Mouse (Mus musculus) right cerebral cortex, adult 18-20 months (tissue): ENCODE measurements around the gene Dqx1.
A peak's percentile ranks its signal among the peaks of the same experiment; 100 is the strongest.

Experiments
- DNase-seq: peaks from one replicate; pipeline ENCODE4 v3.0.0; 2022; ENCODE audit warnings: mixed read lengths

The Dqx1 gene

DNA sequence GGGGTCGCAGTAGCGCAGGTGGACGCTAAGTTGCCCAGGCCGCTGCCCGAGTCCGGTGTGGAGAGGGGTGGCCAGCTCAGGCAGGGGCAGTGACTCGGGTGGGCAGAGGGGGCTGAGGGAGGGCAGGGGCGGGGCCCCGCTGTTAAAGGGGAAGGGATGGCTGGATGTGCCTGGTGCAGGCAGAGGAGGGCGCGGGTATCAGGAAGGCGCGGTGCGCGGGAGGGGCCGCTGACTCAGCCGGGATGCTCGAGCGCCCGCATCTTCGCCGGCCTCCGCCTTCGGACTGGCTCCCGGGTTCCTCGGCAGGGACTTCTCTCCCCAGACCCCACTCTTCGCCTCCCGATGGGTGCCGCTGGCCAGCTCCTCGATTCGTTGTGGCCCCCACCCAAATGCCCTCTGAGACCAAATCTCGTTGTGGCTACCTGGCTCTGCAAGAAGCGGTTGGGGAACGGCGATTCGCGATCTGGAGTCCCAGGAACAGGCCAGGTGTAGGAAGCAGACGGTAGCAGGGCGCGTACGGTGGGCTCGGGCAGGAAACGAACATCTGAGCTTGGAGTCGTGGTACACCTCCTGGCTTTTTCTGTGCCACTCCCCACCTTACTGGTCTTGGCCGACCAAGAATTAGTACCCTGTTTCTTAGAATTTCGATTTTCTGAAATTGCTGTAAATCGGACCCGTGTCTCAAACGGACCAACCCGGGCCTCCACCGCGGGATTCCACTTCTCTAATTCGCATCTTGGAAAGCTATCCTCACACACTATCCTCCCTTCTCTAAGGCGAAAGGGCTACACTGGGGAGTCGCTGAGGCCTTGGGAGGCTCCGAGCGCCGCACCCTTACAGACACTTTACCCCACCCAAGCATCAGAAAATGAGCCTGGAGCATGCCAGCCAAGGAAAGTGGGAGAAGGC lies 12.9 kb downstream of the Dqx1 start:
- no peak for DNase-seq

DNA sequence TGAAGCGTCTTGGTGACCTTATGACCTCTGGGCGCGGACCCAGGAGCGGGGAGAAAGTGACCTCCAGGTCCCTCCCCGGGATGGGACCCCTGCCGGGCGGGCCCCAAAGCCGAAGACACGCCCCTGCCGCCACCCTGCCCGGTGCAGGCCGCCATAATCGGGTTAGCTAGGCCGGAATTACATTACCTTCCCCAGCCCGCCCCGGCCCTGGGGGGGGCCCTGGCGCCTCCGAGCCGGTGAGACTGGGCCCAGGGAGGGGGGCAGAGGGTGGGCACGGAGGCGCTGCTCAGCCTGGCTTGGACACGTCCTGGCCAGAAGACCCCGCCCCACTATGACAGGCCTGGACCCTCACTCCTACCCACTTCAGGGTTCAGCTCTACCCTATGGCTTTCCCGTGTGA lies 13.6 kb downstream of the Dqx1 start:
- no peak for DNase-seq

DNA sequence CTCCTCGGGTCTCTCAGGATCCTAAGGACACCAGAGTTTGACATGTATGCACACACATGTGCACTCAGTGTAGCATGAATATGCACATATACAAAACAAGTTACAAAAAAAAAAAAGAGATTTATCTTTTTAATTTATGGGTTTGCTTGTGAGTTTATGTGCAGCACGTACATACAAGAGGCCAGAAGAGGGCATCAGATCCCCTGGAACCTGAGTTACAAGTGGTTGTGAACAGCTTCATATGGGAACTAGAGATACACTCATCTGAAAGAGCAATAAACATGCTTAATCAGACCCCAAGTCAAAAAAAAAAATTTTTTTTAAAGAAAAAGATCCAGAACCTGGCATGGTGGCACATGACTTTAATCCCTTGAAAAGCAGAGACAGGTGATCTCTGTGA lies 17.3 kb downstream of the Dqx1 start:
- DNase-seq: no peak

DNA sequence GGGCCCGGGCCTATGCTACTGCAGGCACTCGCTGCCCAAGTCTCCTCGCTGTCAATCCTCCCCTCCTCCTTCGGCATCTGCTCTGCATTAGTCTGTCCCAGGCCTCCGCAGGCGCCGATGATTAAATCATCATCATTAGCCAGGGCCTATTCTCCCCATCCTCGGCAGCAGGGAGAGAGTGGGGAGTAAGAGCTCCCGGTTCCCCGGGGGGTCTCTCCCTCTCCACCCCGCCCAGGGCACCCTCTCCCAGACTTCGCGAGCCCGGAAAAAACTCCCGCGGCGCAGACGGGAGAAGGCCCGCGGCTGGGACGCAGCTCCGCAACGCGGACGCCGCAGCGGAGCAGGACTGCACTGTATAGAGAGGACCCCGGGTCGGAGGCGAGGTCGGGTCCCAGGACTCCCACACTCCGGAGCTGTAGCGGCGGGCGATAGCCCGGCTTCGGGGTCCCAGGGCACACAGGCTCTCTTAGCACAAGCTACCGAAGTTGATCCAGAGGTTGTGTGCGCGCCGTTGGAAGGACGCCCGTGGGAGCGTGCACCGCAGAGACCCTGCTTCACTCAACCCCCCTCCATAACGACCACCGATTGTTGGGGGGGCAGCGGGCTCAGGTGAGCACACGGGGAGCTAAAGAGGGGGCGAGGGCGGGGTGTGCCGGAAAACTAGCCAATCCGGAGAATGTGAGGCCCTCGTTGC lies 20.1 kb downstream of the Dqx1 start, which contains the start of gene Pcgf1:
TSS of gene Pcgf1 (plus strand) at position 240 of the 694 bp plus-strand sequence.
- peak; percentile 33 for DNase-seq

DNA sequence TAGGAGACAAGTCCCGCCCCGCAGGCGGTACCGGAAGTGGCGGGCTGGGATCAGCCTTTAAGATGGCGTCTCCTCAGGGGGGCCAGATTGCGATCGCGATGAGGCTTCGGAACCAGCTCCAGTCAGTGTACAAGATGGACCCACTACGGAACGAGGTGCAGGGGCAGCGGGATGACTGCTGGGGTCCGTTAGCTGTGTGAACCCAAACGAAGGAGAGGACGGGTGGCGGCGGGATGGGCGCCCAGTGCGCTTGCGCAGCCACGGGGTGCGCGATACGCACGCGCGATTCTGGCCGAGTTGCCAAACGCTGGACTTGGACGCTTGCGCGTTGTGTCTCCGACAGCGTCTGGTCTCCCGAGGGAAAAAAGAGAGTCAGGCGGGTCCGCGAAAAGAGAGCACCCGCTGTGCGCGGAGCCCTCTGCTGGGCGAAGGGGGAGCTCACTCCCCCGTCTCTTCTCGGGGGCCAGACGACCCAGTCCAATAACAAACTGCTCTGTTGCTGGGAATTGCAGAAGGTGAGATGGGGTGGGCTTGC lies 20.7 kb downstream of the Dqx1 start:
- peak; percentile 98 for DNase-seq

DNA sequence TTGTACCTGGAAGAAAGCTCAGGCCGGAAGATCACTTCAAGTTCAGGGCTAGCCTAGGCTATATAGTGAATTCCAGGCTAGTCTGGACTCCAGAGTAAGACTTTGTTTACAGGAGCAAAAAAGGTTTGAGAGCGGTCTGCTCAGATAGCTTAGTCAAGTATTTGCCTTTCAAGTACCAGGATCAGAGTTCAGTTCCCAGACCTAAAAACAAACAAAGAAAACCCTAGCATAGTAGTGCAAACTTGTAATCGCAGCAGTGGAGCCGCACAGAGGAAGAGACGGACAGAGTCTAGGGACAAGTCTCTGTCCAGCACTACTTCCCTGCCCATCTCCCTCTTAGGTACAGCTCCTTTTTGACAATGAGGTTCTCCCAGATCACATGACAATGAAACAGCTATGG lies 22.6 kb downstream of the Dqx1 start:
- DNase-seq: no peak

DNA sequence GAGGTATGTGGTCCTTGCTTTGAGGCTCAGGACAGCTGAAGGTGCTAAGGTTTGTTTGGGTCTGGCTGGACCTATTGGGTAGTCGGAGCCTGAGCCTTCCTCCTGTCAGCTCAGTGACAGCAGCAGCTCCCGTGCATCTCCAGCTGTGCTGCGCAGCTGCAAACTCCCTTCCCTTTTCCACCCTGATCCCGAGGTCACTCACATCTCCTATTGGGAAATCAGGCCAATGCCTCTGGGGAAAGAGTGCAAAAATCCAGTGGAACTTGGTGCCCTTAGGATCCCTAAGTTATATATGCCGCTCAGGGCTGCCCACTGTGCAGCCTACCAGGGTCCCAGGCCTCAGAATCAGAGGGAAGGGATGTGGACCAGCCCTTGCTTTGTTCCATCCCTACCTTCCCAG lies 25.9 kb downstream of the Dqx1 start:
- no peak for DNase-seq

DNA sequence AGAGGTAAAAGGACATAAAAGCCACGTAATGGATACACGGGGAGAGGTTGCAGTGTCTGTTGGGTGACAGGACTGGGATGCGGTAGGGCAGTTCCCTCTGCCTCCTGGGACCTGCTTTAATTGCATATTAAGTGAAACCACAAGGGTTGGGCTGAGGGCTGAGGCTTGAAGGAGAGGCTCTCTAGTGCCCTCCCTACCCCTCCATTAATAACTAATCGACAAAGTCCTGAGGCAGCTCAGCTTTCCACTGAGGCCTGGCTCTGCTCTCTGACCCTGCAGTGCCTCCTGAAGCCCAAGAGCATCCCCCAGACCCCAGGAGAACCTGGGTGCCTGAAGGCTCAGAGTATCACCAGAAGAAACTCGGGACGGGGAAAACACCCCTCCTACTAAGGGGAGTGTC lies 26.8 kb downstream of the Dqx1 start:
- no peak for DNase-seq

DNA sequence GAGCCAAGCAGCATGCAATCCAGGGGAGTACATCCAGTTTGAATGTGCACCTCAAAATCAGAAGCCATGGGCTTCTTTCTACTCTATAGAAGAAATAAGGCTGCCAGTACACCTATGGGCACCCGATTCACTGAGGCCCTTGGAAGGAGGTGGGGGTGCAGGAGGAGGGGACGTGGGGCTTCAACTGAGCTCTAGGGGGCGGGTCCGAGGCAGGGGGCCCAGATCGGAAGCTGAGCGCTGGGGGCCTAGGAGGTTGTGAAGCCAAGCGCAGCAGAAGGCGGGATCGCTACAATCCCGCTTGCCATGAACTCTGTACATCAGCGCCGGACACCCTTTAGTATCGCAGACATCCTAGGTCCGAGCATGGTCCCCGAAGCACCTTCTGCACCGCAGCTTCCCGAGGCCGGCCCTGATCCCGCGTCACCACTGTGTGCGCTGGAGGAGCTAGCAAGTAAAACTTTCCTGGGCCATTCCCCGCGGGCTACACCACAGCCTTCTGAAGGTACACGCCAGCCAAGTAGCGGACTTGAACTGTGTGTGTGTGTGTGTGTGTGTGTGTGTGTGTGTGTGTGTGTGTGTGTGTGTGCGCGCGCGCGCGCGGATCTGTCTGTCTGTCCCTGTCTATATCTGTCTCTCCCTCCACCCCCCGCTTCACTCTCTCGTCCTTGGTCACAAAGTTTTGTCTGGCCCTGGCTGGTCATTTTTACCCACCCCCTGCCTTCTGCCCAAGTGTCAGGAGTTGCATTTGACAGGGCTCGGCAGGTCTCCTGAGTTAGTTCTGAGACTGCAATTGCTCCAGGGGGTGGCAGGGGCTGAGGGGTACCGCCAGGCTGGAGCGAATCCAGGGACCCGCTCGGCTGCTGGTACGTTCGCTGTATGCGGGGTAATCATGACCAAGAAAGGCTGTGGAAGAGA lies 28.7 kb downstream of the Dqx1 start, which contains the start of gene Lbx2:
TSS of gene Lbx2 (plus strand) at position 247 of the 915 bp plus-strand sequence.
- DNase-seq: no peak

DNA sequence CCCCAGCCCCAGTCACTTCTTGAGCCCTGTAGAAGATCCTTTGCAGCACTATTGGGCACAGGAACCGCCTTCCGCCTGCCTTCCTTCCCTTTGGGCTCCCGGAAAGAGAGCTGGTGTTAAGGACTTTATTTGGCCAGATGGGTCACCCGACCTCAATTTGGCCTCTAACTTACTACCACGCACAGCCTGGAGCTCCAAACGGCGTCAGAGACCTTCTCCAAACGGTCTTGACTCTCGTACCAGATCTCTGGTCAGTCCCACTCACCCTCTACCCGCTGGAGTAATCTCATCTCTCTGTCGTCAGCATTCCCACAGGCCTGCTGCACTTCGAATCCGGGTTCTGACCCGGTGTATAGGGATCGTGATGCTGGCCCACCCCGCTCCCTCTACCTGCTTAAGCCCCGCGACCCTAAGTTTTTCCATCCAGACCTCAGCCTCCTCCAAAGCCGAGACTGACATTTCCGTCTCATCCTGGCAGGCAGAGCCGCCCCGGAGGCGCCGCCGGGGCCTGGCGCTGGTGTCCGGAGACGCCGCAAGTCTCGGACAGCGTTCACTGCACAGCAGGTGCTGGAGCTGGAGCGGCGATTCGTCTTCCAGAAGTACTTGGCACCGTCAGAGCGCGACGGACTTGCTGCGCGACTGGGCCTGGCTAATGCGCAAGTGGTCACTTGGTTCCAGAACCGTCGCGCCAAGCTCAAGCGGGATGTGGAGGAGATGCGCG lies 29.7 kb downstream of the Dqx1 start:
- no peak for DNase-seq

DNA sequence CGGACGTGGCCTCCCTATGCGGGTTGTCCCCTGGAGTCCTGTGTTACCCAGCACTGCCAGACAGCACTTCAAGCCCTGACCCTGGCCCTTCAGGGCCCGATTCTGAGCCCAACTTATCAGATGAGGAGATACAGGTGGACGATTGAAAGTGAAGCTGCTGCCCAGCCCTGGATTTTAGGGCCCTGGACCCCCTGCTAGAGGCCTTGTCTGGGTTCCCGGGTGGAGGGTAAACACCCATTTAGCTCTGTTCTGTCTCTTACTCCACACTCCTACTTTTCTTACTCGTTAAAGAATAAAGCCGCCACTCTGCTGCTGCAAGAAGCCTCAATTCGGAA lies 30.2 kb downstream of the Dqx1 start:
- DNase-seq: no peak

DNA sequence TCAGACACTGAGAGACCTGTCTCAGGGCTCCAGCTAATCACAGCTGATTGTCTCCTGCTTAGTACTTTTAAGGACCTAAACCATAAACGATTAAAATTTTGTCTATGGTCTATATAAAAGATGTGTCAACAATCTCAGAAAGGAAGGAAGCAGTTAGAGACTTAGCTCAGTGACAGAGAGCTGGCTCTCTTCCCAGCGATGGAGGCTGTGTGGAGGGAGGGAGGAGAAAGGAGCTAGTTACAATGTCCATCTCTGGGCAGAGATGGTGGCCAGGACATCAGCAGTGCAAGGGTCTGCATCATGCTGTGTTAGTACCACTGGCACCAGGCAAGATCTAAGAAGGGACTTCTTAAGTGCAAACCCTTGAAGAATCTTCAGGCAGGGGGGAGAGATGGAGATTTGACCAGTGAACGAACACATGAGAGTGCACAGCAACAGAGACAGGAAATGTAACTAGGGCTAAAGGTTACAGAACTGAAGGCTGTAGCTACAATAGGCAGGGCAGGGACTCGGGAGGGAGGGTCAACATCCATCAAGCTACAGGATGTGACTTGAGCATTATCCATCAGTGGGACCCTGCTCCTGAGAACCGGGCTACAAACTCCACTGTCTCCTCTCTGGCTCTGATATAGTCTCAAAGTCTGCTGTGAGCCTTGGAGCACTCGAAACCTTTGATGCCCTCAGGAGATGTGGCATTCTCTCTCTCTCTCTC lies 34.9 kb downstream of the Dqx1 start:
- no peak for DNase-seq

DNA sequence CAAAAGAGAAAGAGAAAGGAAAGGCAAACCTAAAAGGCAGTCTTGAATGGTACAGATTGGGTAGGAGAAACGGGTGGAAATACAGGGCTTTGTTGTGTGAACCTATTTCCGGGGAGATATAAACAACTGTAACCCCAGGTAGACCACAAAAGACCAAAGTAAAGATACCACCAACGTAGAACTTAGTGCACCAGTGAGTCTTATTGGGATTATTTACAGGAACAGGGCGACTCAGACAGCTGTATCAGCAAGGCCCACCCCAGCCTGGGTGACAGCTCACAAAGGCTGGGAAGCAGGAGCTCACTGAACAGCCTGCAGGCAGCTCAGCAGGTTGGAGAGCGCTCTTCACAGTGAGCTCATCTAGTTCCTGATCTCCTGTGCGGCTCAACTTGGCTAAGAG lies 38.3 kb downstream of the Dqx1 start:
- DNase-seq: no peak

DNA sequence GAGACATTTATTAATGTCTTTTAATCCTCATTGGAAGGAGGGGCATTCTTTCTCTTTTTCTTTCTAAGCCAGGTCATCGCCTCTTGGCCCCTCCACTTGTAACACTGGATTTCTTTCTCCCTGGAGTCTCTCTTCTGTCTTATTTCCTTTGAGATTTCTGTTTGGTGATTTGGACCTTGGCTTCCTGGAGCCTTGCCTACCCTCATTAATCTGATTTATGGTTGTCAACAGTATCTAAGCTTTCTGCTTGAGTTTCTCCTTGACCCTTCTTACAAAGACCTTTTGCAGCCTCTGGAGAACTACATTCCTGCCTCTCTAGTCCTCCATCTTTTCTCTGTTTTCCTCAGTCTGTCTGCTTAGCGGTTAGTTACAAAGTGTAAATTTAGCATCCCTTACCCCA lies 40.8 kb downstream of the Dqx1 start:
- no peak for DNase-seq

DNA sequence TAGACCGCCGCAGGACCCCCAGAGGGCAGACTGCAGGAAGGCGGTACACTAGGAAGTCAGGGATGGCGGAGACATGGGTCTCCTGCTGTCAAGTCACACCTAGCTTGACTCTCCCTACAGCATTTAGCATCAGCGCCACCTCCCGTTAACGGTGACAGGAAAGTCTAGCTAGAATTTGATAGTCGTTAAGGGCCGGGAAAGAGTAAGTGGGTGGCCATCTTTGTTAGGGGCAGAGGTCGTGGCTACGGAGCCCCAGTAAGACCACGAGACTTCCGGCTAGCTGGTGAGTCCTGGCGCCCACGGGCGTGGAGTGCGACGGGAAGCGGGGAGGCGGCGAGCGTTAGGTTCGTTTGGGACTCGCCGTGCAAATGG lies 43.7 kb downstream of the Dqx1 start, which contains the start of the genes Ccdc142 and Gm42688:
TSS of gene Ccdc142 (plus strand) at position 286 of the 372 bp plus-strand sequence.
TSS of gene Gm42688 (plus strand) at position 302 of the 372 bp plus-strand sequence.
- DNase-seq: peak; percentile 92

DNA sequence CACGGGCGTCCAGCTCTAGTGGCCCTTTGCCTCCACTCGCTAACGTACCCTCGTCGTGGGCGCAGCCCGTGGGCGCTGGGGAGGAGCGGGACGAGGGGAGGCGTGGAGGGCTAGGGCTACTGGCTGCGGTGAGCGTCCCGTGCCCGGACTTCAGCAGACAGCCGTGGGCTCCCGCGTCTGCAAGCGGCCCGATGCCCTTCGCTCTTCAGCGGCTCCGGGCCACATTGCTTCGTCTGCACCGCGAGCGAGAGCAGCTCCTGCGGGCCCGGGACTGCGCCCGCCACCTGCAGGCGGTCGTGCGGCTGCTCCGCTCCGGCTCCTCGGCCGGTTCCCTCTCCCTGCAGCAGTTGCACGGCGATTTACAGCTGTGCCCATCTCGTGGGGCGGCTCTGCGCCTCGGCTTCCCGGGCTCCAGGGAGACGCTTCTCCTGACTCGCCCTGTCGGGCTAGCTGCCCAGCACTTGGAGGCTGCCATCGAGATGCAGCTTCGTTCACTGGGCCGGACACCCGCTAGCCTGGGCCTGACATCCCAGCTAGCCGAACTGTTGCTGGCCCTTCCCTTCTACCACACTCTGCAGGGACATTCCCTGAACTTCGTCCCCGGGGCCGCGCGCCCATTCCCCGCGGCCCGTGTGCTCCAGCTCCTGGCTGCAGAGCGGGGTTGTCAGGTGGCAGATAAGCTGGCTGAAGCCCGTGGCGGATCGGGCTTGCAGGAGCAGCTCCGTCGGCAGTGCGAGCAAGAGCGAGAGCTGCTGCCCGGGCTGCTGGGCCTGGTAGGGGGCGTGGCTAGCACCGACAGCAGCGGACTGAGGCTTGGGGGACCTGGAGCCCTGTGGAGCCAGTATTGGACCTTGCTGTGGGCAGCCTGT lies 44.3 kb downstream of the Dqx1 start:
- peak; percentile 59 for DNase-seq

DNA sequence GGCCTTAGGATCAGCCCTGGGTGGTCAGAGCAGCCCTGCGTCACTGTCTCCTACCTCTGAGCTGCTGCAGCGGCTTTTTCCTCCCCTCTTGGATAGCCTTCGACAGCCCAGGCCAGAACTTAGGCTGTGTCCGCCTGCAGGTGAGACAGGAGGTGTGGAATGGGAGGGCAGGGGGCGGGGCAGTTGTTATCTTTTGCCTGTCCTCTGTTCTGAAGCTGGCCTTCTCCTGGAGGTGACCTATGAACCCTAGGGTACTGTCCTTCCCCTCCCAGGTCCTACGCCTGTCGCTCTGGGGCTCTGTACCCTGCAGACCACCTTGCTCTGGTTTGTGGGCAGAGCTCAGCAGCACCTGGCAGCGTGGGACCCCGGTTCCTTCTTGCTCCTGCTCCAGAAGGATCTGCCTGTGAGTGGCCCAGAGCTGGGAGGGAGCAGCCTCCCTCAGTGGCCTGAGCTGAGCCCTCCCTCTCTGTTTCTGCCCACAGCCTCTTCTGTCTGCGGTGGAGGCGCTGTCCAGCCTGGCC lies 45.5 kb downstream of the Dqx1 start:
- DNase-seq: no peak

DNA sequence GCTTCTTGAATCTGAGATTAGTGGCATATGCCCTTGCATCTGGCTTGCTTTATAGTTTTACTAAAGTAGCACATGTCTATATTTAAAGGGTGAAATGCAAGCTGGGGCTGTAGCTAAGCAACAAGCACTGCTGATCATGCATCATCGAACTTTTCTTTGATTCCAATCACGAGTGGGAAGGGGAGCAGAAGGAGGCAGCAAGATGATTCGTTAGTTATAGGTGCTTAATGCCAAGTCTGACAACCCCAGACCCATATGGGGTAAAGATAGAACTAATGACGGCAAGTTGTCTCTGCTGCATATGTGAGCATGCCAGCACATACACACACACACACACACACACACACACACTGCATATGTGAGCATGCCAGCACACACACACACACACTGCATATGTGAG lies 46.5 kb downstream of the Dqx1 start:
- no peak for DNase-seq

DNA sequence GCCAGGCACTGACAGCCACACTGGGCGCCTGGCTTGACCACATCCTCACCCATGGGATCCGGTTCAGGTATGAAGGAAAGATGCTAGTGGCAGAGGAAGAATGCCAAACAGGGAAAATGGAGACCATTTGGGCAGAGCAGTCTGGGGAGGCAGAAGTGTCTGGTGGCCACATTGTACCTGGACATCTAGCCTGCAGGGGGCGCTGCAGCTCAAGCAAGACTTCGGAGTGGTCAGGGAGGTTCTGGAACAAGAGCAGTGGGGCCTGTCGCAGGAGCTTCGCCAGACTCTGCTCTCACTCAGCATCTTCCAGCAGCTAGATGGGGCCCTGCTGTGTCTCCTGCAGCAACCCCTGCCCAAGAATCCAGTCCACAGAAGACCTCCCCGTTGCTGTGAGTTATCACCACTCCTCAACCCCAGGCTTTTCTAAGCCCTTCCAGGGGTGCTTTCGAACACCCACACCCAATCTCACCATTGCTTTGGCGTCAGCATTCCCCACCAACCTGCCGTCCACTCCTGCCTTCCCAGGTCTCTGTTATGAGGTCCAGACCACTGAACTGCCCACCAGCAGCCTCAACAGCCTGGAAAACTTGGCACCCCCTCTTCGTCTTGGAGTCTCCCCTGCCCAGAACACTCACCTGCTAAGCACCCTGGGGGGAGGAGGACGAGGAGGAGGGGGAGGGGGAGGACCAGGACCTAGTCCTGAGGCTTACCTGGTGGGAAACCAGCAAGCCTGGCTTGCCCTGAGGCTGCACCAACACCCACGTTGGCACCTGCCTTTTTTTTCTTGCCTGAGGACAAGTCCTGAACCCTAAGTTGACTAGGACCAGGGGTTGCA lies 50.1 kb downstream of the Dqx1 start:
- DNase-seq: peak; percentile 63
